Mouse (Mus musculus) lung, postnatal 4 days (tissue): ENCODE data around the gene Frs2.
"Not testable (repeated sequence)": the region's sequence is repeated elsewhere in the genome, so short reads cannot be mapped to it uniquely, and the experiment has no call there.

Source experiments
- DNase-seq, 2 experiments: peaks; one replicate each; pipeline ENCODE4 v3.0.0; 2021

The Frs2 gene

DNA sequence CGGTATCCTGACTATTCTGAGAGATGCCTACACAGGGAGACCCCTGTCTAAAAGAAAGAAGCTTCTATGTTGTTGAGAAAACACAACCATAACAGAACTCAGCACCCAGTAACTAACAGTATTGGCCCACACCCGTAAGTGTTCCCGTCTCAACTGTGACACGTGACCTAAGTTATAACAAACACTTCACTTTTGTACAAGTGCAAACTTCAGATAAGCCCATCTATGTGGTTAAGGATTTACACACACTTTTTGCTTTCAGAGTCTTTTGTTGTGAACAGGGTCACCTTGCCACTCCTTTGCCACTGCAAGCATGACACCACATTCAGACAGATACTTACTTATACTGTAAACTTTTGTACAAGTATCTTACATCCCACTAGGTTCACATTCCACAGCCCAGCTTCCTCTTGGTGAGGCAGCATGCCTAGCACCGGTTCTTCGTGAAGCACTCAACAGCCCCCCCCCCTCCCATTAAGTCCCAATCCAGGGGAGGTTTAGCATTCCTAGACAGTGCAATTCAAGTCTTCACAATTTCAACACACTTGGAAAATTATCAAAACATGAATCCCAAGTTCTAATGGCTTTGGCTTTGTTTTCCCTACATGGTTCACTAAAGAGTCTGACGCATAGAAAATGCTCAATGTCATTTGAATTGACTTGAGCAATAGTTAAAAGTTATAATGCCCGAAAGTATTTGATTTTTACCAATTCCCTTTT lies 2.6 kb downstream of the Frs2 start:
- peak; percentile 30 to 47 for DNase-seq

DNA sequence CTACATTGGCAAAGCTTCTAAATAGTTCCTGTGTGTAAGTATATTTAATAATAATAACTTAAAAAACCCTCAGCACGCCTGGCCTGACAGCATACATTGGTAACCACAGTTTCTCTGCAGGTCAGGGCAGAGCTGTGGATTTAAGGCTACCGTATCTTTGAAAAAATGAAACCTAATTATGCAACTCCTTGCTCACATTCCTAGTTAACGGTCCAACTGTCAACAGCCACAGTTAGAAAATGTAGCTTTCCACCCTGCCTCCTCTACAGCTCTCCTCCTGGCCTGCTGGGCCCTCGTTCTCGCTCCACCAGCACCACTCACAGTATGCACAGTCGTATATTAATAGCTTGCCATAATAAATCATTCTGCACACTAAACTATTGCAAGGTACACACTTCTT lies 3.7 kb downstream of the Frs2 start:
- no peak for DNase-seq

DNA sequence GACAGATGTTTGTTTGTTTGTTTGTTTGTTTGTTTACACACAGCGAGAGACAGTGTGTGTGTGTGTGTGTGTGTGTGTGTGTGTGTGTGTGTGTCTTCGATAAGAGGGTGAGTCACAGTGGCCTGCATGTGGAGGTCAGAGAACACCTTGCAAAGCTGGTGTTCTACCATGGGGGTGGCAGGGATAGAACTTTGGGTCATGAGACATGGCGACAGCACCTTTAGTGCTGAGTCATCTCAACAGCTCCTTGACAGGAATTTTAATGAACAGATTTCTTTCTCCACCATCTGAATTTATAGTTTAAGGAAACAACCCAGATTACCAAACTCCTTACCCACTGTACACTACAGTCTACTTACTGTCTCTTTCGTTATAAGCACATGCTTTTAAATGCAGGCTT lies 4.3 kb downstream of the Frs2 start:
- DNase-seq, result no peak

DNA sequence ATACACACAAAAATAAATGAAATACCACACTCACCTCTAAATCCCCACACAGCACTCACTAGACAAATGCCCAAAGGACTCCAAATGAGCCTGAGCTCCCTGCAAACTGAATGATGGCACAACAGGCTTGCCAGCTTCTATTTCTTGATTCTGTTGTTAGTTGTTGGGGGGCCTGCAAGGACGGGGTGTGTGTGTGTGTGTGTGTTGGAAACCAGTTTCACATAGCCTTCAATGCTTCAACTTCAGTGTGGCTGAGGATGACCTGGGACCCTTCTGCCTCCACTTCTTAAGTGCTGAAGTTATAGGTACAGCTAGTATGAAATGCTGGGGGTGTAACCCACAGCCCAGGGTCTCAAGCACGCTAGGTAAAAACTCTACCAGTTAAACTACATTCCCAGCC lies 5.0 kb downstream of the Frs2 start:
- DNase-seq, result no peak

DNA sequence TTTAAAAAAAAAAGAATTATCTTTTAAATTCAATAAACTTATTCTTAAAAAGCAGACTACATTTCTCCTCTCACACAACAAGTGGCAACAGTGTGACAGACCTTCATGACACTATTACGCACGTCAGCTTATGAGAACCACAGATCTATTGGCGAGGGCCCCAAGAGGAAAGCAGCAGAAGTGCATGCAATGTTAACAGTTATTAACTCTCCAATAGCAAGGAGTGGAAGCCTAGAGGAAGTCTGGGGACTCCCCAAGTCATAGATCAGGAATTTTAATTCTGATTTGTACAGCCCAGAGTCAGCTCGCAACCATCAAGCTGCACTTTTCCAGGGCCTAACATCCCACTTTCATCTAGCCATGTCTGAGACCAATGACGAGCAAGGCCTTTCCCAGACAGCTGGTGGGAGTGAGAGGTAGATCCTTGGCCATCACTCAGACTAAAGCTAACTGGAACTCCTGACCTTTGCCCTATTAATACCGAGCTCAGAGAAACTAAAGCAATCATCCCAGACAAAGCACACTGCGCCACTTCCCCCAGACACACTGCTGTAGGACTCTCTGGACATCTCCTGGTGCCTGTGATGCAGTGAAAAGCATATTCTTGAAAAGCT lies 6.3 kb downstream of the Frs2 start:
- no peak for DNase-seq

DNA sequence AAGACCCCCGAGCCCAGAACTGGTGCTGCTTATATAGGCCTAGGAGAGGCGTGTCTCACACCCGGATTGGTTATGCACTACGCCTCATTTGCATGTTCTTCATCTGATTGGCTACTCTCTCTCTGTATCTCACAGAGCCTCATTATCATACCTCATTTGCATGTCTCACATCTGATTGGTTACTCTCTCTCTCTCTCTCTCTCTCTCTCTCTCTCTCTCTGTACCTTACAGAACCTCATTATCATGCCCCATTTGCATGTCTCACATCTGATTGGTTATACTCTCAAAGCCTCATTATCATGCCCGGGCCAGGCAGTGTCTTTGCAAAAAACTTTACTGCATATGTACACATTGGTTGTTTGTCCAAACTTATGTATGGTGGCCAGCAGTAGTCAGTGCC lies 16.8 kb downstream of the Frs2 start:
- not testable (repeated sequence) for DNase-seq

DNA sequence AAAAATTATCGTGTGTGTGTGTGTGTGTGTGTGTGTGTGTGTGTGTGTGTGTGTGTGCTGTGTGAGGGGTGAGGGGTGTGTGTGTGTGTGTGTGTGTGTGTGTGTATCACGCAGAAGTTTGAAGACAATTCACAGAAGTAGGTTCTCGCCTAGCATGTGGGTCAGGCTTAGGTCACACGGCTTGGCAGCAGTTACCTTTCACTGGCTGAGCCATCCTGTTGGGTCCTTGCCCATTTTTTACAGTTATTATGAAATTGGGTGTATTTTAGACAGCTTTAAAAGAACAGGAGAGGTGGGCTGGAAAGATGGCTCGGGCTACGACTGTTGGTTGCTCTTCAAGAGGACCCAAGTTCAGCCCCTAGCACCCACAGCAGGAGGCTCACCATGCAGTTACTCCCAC lies 18.3 kb downstream of the Frs2 start:
- DNase-seq, result no peak

DNA sequence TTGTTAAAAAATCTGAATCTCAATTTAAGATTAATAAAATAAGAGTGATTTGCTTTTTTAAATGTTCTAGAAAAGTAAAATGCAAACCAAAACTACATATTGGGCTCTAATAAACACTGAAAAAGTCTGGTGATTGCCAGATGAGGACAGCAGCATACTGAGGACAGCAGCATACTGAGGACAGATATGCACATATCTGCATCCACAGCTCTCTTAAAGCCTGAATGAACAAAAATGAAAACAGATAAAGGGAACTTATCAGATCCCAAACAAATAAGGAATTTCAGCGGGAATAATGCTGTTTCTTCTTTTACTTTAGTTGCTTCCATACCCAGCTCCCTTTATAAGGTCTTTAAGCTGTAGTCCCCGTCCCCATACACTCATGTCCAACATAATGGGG lies 19.6 kb downstream of the Frs2 start:
- DNase-seq, result no peak

DNA sequence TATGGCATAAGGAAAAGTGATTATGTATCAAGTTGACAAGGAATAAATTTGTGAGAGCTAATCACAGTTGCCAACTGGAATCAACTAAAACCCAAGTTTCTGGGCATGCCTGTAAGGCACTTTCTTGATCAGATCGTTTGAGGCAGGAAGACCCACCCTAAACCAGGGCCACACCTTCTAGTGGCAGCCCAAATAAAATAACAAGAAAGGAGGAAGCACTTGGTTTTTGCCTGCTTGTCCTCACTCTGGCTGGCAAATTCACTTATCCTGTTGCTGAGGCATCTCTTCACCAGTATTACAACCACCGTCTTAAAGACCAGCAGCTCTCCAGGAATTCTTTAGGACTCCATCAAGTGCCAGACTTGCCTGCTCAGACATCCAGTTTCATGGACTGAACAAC lies 20.9 kb downstream of the Frs2 start:
- DNase-seq, result no peak

DNA sequence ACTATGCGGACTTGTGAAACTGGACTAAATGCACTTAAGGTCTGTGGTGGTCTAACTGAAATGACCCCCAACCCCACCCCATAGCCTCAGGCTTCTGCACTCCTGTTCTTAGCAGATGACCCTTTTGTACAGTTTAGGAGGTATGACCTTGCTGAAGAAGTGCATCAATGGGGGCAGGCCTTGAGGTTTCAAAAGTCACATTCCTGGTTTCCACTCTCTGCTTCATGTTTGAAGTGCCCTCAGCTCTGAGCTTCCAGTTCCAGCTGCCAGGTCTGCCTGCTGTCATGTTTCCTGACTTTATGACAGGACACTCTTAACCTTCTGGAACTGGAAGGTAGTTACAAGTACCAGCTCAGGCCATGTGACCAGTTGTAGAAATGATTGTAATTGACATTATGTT lies 21.6 kb downstream of the Frs2 start:
- DNase-seq, result no peak

DNA sequence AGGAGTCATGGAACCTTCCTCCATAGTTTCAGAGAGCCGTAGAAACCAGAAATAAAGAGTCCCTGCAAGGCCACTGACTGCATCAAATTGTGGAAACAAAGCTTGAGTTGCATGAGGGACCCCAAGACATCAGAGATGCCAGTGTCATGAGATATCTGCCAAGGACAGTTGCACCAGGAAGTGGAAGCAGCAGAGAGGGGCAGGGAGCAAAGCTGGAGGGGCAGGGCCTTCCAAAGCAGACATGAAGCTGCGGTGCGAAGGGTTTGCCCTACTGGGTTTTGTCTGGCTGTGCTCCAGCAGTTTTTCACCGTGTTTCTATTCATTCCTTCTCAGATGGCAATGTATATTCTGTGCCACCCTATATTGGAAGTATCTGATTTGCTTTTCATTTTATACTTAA lies 22.1 kb downstream of the Frs2 start:
- DNase-seq, result no peak

DNA sequence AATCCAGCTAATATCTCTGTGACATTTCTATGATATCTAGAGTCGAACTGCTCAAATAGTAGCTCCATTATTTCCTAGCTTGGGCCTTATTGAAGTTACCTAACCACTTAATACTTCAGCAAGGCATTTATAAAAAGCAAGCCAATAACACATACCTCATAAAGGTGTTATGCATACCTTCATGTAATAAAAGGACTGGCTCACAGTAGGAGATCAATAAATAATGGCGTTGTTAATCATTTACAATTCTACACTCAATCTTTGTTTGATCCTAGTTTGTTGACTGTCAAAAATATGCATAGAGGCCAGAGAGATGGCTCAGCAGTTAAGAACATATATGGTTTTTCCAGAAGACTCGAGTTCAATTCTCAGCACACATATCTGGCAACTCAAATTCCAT lies 26.9 kb downstream of the Frs2 start:
- no peak for DNase-seq

DNA sequence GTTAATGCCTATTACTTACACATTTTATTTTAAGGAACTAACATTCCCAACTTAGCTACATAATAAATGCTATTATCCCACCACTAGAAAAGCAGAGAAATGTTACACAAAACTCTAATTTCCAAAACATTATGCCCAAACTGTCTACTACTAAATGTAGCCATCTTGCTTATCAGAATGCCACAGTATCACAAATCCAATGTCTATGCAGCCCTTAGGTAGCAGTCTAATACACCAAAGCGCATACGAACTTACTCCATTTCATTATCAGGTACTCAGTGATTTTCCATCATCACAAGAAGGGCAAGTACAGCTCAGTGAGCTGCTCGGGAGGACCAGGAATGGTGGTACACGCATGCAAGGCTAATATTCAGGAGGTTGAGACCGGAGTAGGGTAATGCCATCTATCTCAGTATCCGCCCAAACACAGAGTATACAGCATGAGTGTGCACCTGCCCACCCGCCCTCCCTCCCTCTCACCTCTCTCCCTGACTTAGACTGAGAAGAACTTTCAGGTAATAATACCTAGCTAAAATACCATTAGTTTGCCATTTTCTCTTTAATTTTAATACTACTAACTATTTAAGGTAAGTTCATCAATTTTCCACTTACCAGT lies 28.2 kb downstream of the Frs2 start:
- no peak for DNase-seq

DNA sequence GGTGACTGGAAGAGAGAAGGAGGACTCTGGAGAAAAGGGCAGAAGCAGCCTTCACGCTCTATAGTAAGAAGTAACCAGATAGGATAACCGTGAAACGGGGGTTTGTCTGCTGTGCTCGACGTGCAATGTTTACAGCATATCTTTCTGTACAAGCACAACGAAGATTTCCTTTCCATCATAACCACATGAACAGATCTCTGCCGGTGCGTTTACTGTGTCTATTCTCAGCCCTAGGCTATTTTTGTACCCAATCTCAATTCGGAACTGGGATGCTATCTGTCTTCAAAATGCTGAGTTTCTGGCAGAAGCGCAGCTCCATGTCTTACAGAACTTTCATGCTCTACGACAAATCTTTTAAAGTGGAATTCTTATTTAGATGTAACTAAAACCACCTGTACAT lies 28.8 kb downstream of the Frs2 start:
- DNase-seq, result no peak

DNA sequence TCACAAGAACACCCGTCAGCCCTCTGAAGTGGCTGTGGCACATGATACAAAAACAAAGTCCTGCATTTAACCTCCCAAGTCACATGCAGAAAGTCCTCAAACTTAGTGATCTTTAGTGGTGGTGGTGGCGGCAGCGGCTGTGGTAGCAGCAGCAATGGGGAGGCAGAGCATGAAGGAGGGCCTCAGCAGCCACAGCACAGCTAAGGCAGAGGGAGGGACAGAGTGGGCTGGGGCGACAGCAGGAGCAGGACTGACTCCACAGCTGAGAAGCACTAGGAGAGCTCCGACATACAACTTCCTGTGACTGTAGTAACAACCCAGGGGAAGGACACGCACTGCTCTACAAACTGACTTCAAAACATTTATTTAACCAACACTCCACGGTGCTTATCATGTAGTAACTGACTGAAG lies 29.9 kb downstream of the Frs2 start:
- peak; percentile 18 to 39 for DNase-seq

DNA sequence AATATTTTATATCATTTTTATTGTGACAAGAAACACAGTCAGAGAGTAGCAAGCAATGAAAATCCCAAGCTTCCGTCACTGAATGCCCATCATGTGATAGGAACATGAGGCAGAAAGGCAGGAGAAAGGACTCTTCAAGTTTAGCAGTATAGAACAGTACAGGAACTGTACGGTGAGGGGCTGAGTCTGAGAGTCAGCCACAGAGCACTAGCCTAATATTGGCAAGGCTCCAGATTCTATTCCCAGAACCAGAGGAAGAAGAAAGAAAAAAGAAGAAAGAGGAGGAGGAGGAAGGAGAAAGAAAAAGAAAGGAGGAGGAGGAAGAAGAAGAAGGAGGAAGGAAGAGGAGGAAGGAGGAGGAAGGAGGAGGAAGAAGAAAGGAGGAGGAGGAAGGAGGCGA lies 32.7 kb downstream of the Frs2 start:
- DNase-seq, result no peak

DNA sequence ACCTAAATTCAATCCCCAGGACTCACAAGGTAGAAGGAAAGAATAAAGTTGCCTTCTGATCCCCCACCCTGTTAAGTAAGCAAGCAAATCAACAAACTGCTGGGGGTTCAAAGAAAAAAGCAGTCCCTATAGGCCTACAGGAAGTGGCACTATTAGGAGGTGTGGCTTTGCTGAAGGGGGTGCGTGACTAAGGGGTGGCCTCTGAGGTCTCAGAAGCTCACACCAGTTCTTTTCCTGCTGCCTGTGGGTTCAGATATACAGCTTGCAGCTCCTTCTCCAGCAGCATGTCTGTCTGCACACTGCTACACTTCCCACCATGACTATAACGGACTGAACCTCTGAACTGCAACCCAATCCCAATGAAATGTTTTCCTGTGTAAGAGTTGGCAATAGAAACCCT lies 35.8 kb downstream of the Frs2 start:
- DNase-seq, result peak in 1 of 2 experiments; percentile 38

DNA sequence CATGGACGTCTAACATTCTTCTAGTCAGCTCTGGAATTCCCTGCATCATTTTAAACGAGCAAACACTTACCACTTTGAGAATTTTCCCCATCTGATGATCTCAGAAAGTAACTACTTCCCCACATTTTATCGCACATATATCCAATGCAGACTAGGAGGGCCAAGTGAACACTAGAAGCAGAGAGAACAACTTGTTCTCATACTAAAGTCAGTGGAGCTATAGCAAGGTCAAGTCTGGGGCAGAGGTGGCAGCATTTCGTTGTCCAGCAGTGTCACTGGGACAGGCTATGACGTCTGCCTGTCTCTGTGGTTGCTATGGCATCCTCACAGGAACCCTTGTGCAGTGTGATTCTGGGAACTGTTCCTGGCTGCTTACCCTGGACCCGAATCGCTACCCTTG lies 36.9 kb downstream of the Frs2 start:
- DNase-seq, result no peak

DNA sequence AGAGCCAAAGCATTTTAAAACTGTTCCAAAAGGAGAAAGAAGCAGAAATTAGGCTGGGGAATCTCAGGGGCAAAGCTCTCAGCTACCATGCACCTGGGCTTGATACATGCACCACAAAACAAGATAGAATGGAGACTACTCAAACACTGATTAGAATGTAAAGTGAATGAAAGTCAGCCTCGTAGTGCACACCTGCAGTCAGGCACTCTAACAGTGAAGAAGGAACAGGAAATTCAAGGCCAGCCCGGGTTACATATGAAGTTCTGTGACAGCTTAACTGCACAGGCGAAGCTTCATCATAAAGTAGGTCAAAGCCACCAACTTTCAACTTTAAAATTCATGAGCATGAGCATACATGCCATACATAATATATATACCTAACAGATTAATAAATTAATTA lies 38.1 kb downstream of the Frs2 start:
- DNase-seq, result no peak

DNA sequence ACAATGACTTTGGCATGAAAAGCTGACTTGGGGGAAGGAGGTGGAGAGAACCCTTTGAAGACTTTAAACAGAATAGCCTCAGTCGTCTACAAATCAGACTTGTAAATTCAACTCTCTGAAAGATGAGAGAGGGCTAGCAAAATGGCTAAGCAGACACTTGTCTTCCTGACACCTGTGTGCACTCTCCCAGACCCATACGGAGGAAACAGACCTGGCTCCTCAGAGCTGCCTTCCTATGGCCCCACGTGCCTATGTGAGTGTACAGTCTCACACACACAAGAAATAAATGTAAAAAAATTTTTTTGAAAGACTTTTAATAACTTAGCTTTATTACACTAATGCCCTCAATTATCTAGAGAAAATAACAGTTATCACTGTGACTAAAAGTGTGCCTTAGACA lies 41.6 kb downstream of the Frs2 start:
- DNase-seq, result no peak

DNA sequence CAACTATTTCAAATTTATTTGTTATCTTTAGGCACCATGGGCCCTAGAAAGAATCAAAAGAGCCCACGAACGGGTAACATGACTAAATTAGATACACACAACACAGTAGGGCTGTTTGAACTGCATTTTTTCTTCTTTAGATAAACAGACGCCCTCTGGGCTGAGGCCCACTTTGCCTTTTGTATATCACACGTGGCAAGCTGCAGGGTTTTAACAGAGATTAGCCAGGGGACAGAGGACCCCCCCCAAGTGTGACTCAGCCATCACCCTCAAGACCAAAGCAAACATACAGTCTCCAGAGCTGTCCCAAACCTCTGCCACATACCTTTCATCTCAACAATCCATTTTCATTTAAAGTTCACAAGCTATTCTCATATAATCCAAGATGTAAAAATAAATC lies 42.1 kb downstream of the Frs2 start:
- no peak for DNase-seq

DNA sequence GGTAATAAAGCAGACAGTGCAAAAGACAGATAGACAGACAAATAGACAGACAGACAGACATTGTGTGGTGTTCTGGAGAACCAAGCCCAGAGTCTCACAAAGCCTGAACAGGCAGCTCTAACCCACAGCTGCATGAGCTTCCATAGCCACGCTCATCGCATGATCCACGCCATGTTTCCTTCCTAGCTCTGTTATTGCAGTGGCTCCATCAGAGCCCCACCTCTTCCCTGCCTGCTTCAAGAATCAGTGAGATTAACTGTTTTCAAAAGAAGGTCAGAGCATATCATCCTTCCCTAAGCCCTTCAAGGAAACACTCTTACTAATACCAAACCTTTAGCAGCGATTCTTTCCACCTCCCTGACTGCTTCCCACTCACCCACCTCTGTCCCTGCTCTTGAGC lies 43.3 kb downstream of the Frs2 start:
- DNase-seq, result no peak

DNA sequence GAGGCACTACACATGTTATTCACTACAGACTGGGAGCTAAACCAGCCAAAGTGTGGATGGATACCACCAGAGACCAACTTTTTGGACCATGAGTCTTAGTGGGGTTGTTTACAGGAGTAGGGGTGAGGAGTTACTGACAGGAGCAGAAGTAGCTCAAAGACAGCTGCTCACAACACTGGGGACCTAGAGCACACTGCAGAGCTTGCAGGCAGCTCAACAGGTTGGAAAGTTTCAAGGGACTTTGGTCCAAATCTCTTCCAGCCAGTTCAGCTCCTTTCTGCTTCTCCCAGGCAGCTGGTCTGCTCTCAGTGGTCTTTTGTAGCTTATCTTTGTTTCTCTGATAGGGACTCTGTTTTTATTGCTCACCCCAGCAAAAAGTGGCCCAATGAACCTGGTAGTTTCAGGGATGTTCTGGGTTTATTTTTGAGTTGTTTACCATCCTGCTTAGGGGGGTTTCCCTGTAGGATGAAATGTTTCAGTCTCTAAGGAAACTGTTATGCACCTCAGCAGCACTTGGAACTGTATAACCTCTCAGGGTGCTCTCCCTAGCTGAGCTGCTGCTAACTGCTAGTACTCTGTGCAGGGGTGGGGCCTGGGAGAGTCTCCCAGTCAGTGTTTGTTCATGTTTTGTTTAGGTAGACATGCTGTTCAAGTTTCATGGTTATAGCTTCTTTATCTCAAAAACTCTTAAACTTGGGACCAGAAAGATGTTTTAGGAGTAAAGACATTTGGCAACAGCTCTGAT lies 44.3 kb downstream of the Frs2 start:
- no peak for DNase-seq

DNA sequence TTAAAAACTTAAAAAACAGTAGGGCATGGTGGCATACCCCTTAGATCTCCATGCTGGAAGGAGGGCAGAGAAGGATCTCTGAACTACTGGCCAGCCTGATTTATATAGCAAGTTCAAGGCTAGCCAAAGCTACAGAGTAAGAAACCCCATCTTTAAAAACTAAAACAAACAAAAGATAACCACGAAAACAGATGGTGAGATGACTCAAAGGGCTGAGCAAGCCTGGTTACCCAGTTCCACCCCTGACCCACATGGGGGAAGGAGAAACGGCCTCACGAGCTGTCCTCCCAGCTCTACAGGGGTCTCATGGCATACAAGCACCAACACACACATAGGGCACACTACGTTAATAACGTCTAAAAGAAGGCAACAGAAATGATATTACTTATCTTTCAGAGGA lies 48.2 kb downstream of the Frs2 start:
- no peak for DNase-seq
